8 mouse cellular contexts compared by ENCODE assay signal in the genomic region with DNA sequence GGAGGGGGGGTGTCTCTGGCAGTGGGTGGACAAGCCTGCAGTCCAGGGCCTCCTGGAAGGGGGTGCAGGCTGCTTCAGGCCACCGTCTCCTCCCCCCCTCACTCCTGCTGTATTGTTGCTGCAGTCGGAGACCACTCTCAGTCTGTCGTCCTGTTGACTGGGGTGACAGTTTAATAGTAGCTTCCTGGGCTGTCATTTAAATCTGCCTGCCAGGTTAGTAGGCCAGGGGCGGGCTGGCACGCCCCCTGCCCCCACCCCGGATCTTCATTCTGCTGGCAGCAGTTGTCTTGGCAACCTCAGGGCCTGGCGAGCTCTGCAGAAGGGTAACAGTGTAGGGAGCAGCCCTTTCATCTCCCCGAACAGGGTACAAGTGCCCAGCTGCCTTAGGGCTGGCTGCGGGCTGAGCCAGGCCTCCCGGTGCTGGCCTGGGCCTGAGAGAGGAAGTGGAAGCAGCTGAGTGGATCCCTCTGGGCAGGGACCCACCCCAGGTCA. TPM values are rescaled to one million over a fixed set of nuclear protein-coding genes. Genes with fewer than 3 reads are reported as not detected.
DNase-seq lines count a peak whose midpoint lies in the region; ATAC-seq and TF ChIP-seq lines count a peak whose summit lies in the region.

No protein-coding gene starts in this region.

- no peaks in the 10 kb centered on the region for H3K27me3 ChIP-seq in forebrain, postnatal 0 days (ENCODE audit: insufficient read depth, low read length)
- no peaks in the 10 kb centered on the region for H3K27me3 ChIP-seq in limb, embryonic 14.5 days (ENCODE audit: control insufficient read depth, insufficient read depth, low read length)
- H3K27me3 ChIP-seq in stomach, embryonic 16.5 days (ENCODE audit: control insufficient read depth, insufficient read depth, low read length) = no peaks in the 10 kb centered on the region

- peak overlapping the region; percentile 43 for H3K9ac ChIP-seq in forebrain, postnatal 0 days
- H3K9ac ChIP-seq in limb, embryonic 14.5 days (ENCODE audit: low read depth, low read length, severe bottlenecking) = 0 out of 2 replicates have a peak overlapping the region, but pooled peaks have one; percentile 28
- 0 out of 2 replicates have a peak overlapping the region, but pooled peaks have one; percentile 2 for H3K9ac ChIP-seq in stomach, embryonic 16.5 days (ENCODE audit: low read length)

- 3% methylated on average over 10 of the region's 10 CpGs for WGBS in forebrain, postnatal 0 days
- WGBS in limb, embryonic 14.5 days = 21% methylated on average over 10 of the region's 10 CpGs
- WGBS in stomach, embryonic 16.5 days = 30% methylated on average over 10 of the region's 10 CpGs

- no peak for ATAC-seq in frontal cortex, adult (ENCODE audit: low TSS enrichment)
- ATAC-seq in forebrain, postnatal 0 days = peak; percentile 87
- no peak for ATAC-seq in limb, embryonic 14.5 days (ENCODE audit: low FRiP score, low read depth)
- ATAC-seq in stomach, embryonic 16.5 days (ENCODE audit: insufficient read depth, low FRiP score) = peak; percentile 60; the same call in 1 of the 2 replicates

- H3K4me3 ChIP-seq in forebrain, postnatal 0 days (ENCODE audit: low read depth, low read length) = no peak overlapping the region
- H3K4me3 ChIP-seq in limb, embryonic 14.5 days (replicated peaks; ENCODE audit: low read length) = no peak overlapping the region
- H3K4me3 ChIP-seq in stomach, embryonic 16.5 days (replicated peaks; ENCODE audit: low read length) = no peak overlapping the region

- peak overlapping the region; percentile 17; the same call in 1 of the 2 replicates for H3K4me2 ChIP-seq in forebrain, postnatal 0 days (ENCODE audit: low read depth)
- H3K4me2 ChIP-seq in limb, embryonic 14.5 days (replicated peaks; ENCODE audit: low read depth, low read length, severe bottlenecking) = no peak overlapping the region
- no peak overlapping the region for H3K4me2 ChIP-seq in stomach, embryonic 16.5 days (ENCODE audit: low read depth, low read length)

- TF ChIP-seq CTCF in forebrain, postnatal 0 days (IDR thresholded peaks at IDR 0.05; ENCODE audit: low read depth) = no peak

- peaks cover 6% of the 10 kb centered on the region; the same call in 1 of the 2 replicates for H3K36me3 ChIP-seq in forebrain, postnatal 0 days (ENCODE audit: insufficient read depth)
- no peaks in the 10 kb centered on the region for H3K36me3 ChIP-seq in limb, embryonic 14.5 days (ENCODE audit: control insufficient read depth, insufficient read depth, low read length)
- H3K36me3 ChIP-seq in stomach, embryonic 16.5 days (ENCODE audit: control insufficient read depth, insufficient read depth, low read length) = no peaks in the 10 kb centered on the region

- DNase-seq in frontal cortex, postnatal 10 days (ENCODE audit: low spot score in 2 of 2) = peak; percentile 69 to 83
- DNase-seq in adrenal gland, postnatal 36 days = peak; percentile 42 to 45
- peak; percentile 81 for DNase-seq in forebrain, postnatal 0 days
- no peak for DNase-seq in limb, embryonic 14.5 days (ENCODE audit: low spot score)
- DNase-seq in cerebellum, postnatal 36 days = no peak
- DNase-seq in lung, postnatal 10 days = no peak

- no peak for TF ChIP-seq POLR2A in limb, embryonic 14.5 days (IDR thresholded peaks at IDR 0.05; ENCODE audit: borderline replicate concordance, extremely low read depth, insufficient read depth, insufficient read length)

- no peaks in the 10 kb centered on the region for H3K9me3 ChIP-seq in forebrain, postnatal 0 days (ENCODE audit: low read length)
- no peaks in the 10 kb centered on the region for H3K9me3 ChIP-seq in limb, embryonic 14.5 days (ENCODE audit: control insufficient read depth, low read length)
- no peaks in the 10 kb centered on the region for H3K9me3 ChIP-seq in stomach, embryonic 16.5 days (replicated peaks; ENCODE audit: control insufficient read depth, low read length)

- peaks cover 69% of the 10 kb centered on the region for H3K4me1 ChIP-seq in forebrain, postnatal 0 days (ENCODE audit: insufficient read depth)
- H3K4me1 ChIP-seq in limb, embryonic 14.5 days (ENCODE audit: control insufficient read depth, insufficient read depth, low read length) = peaks cover 5% of the 10 kb centered on the region
- H3K4me1 ChIP-seq in stomach, embryonic 16.5 days (ENCODE audit: control insufficient read depth, insufficient read depth, low read length) = peaks cover 13% of the 10 kb centered on the region; the same call in 1 of the 2 replicates

- peak overlapping the region; percentile 84 for H3K27ac ChIP-seq in forebrain, postnatal 0 days (ENCODE audit: low read depth, low read length)
- no peak overlapping the region for H3K27ac ChIP-seq in limb, embryonic 14.5 days (replicated peaks; ENCODE audit: low read depth, low read length)
- H3K27ac ChIP-seq in stomach, embryonic 16.5 days (ENCODE audit: low read length) = no peak overlapping the region

RNA-seq across cellular contexts. Expression of gene Lrp8, which starts 26.7 kb away (rescaled TPM):
- 10 to 100 TPM in 1 of 2 experiments, 1 to 10 TPM in 1; 7.2 to 12.3 TPM for total RNA-seq in adrenal gland, postnatal 36 days (2021)
- 60.7 and 90.2 TPM in 2 replicates for total RNA-seq in forebrain, postnatal 0 days (2014; rRNA removed)
- 21.9 and 38.3 TPM in 2 replicates for polyA plus RNA-seq in forebrain, postnatal 0 days (2015; fragmentation: Nextera tagmentation; extraction: Ambion mirVana)
- 10.5 and 15.7 TPM in 2 replicates for polyA plus RNA-seq in limb, embryonic 14.5 days (2012; rRNA removed)
- 3.2 and 4.1 TPM in 2 replicates for polyA plus RNA-seq in limb, embryonic 14.5 days (2014; fragmentation: Nextera tagmentation; extraction: Ambion mirVana)
- polyA plus RNA-seq in stomach, embryonic 16.5 days (2015; fragmentation: Nextera tagmentation; extraction: Ambion mirVana) = 0.72 and 0.96 TPM in 2 replicates

RNA-seq across cellular contexts. Expression of gene Magoh, which starts 50.8 kb away (rescaled TPM):
- 10 to 100 TPM; 79.1 to 84.4 TPM for total RNA-seq in adrenal gland, postnatal 36 days (2021)
- 49.8 and 64.5 TPM in 2 replicates for total RNA-seq in forebrain, postnatal 0 days (2014; rRNA removed)
- polyA plus RNA-seq in forebrain, postnatal 0 days (2015; fragmentation: Nextera tagmentation; extraction: Ambion mirVana) = 138 and 180 TPM in 2 replicates
- 150 and 252 TPM in 2 replicates for polyA plus RNA-seq in limb, embryonic 14.5 days (2012; rRNA removed)
- polyA plus RNA-seq in limb, embryonic 14.5 days (2014; fragmentation: Nextera tagmentation; extraction: Ambion mirVana) = 186 and 199 TPM in 2 replicates
- 133 and 154 TPM in 2 replicates for polyA plus RNA-seq in stomach, embryonic 16.5 days (2015; fragmentation: Nextera tagmentation; extraction: Ambion mirVana)

Comparison
In these comparisons a context has a peak if more than half of its experiments do, and no peak if none do; other contexts are left out.
1. DNase-seq: peak in frontal cortex, postnatal 10 days (2 of 2), adrenal gland, postnatal 36 days (2 of 2) and forebrain, postnatal 0 days (single experiment); none in limb, embryonic 14.5 days (single experiment), cerebellum, postnatal 36 days (0 of 2) and lung, postnatal 10 days (single experiment).
2. ATAC-seq: peak in forebrain, postnatal 0 days (single experiment) and stomach, embryonic 16.5 days (single experiment); none in frontal cortex, adult (single experiment) and limb, embryonic 14.5 days (single experiment).
3. Peak in every context shown above with its lines, with median percentiles within 50 percentile points of each other: H3K9ac ChIP-seq.